In genomic region chr9:107602068-107602648, GRCm38 (mm10) we compare ENCODE assay signal across 8 mouse cellular contexts. TPM values are rescaled to one million over a fixed set of nuclear protein-coding genes. Genes with fewer than 3 reads are reported as not detected.
DNase-seq lines count a peak whose midpoint lies in the region; ATAC-seq lines count a peak whose summit lies in the region.

No protein-coding gene starts in this region.

- H3K9ac ChIP-seq in forebrain, embryonic 11.5 days (ENCODE audit: low read length) = peak overlapping the region; percentile 35
- peak overlapping the region; percentile 35; the same call in 1 of the 2 replicates for H3K9ac ChIP-seq in heart, embryonic 15.5 days
- H3K9ac ChIP-seq in liver, embryonic 12.5 days = 0 out of 2 replicates have a peak overlapping the region, but pooled peaks have one; percentile 3

- H3K36me3 ChIP-seq in forebrain, embryonic 11.5 days (ENCODE audit: control insufficient read depth, insufficient read depth, low read length) = no peaks in the 10 kb centered on the region
- H3K36me3 ChIP-seq in heart, embryonic 15.5 days = no peaks in the 10 kb centered on the region
- H3K36me3 ChIP-seq in liver, embryonic 12.5 days = no peaks in the 10 kb centered on the region
- H3K36me3 ChIP-seq in splenic B cell, adult 2 months (ENCODE audit: control insufficient read depth, insufficient read depth, low read length, poor library complexity, severe bottlenecking) = no peaks in the 10 kb centered on the region

- H3K27me3 ChIP-seq in forebrain, embryonic 11.5 days (ENCODE audit: control insufficient read depth, insufficient read depth, low read length) = no peaks in the 10 kb centered on the region
- peaks cover 15% of the 10 kb centered on the region for H3K27me3 ChIP-seq in heart, embryonic 15.5 days
- H3K27me3 ChIP-seq in liver, embryonic 12.5 days (replicated peaks) = peaks cover 80% of the 10 kb centered on the region
- H3K27me3 ChIP-seq in splenic B cell, adult 2 months (ENCODE audit: control insufficient read depth, insufficient read depth, low read length, poor library complexity, severe bottlenecking) = no peaks in the 10 kb centered on the region

- H3K27ac ChIP-seq in forebrain, embryonic 11.5 days (ENCODE audit: low read depth, low read length) = no peak overlapping the region
- H3K27ac ChIP-seq in heart, embryonic 15.5 days = peak overlapping the region; percentile 45
- peak overlapping the region; percentile 18; the same call in 1 of the 2 replicates for H3K27ac ChIP-seq in liver, embryonic 12.5 days

- WGBS in forebrain, embryonic 11.5 days = 12% methylated on average over 10 of the region's 10 CpGs
- WGBS in heart, embryonic 15.5 days = 6% methylated on average over 10 of the region's 10 CpGs
- WGBS in liver, embryonic 12.5 days (ENCODE audit: insufficient replicate concordance) = 3% methylated on average over 10 of the region's 10 CpGs

- DNase-seq in CD8-positive naive resting alpha-beta T cell, adult 2 months (ENCODE audit: low read depth in 2 of 2, low spot score in 2 of 2) = peak; percentile 89 to 90
- DNase-seq in c-Kit-positive CD71-positive TER-119-positive erythroid progenitor cells, embryonic 14.5 days (ENCODE audit: low spot score) = peak; percentile 88
- peak; percentile 95 for DNase-seq in forebrain, embryonic 11.5 days (ENCODE audit: low spot score)
- peak; percentile 97 for DNase-seq in kidney, postnatal 10 days
- DNase-seq in natural killer cell, adult 2 months (ENCODE audit: low spot score in 2 of 2) = peak; percentile 84 to 88
- DNase-seq in splenic B cell, adult 2 months (ENCODE audit: low read depth, low spot score) = peak; percentile 93

- no peak overlapping the region for H3K4me3 ChIP-seq in forebrain, embryonic 11.5 days (ENCODE audit: low read depth, low read length)
- no peak overlapping the region for H3K4me3 ChIP-seq in heart, embryonic 15.5 days
- H3K4me3 ChIP-seq in liver, embryonic 12.5 days = peak overlapping the region; percentile 23

- H3K4me1 ChIP-seq in forebrain, embryonic 11.5 days (replicated peaks; ENCODE audit: control insufficient read depth, insufficient read depth, low read length) = peaks cover 23% of the 10 kb centered on the region
- H3K4me1 ChIP-seq in heart, embryonic 15.5 days (replicated peaks) = peaks cover 43% of the 10 kb centered on the region
- H3K4me1 ChIP-seq in liver, embryonic 12.5 days = peaks cover 56% of the 10 kb centered on the region

- peak; percentile 67 for ATAC-seq in forebrain, embryonic 11.5 days (replicated peaks; ENCODE audit: low FRiP score)
- no peak for ATAC-seq in heart, embryonic 15.5 days (replicated peaks; ENCODE audit: insufficient number of reproducible peaks, insufficient read depth, low FRiP score, low read depth)
- peak; percentile 60 for ATAC-seq in liver, embryonic 12.5 days

- H3K9me3 ChIP-seq in forebrain, embryonic 11.5 days (ENCODE audit: control insufficient read depth, low read length) = no peaks in the 10 kb centered on the region
- no peaks in the 10 kb centered on the region for H3K9me3 ChIP-seq in heart, embryonic 15.5 days (replicated peaks)
- no peaks in the 10 kb centered on the region for H3K9me3 ChIP-seq in liver, embryonic 12.5 days (replicated peaks)

- no peak overlapping the region for H3K4me2 ChIP-seq in forebrain, embryonic 11.5 days (ENCODE audit: low read depth, low read length, severe bottlenecking)
- H3K4me2 ChIP-seq in heart, embryonic 15.5 days = no peak overlapping the region
- peak overlapping the region; percentile 50 for H3K4me2 ChIP-seq in liver, embryonic 12.5 days

RNA-seq across cellular contexts. Expression of gene Sema3b, which starts 6.9 kb away (rescaled TPM):
- 1.7 TPM in 2 replicates for polyA plus RNA-seq in forebrain, embryonic 11.5 days (2014; fragmentation: Nextera tagmentation; extraction: Ambion mirVana)
- 9.7 and 10.7 TPM in 2 replicates for polyA plus RNA-seq in heart, embryonic 15.5 days (2015; fragmentation: Nextera tagmentation; extraction: Ambion mirVana)
- 0.35 and 0.52 TPM in 2 replicates for polyA plus RNA-seq in liver, embryonic 12.5 days (2016; fragmentation: Nextera tagmentation; extraction: Ambion mirVana)

RNA-seq across cellular contexts. Expression of gene Ifrd2, which starts 14.7 kb away (rescaled TPM):
- 35.0 and 37.2 TPM in 2 replicates for polyA plus RNA-seq in forebrain, embryonic 11.5 days (2014; fragmentation: Nextera tagmentation; extraction: Ambion mirVana)
- polyA plus RNA-seq in heart, embryonic 15.5 days (2015; fragmentation: Nextera tagmentation; extraction: Ambion mirVana) = 31.7 and 45.7 TPM in 2 replicates
- polyA plus RNA-seq in liver, embryonic 12.5 days (2016; fragmentation: Nextera tagmentation; extraction: Ambion mirVana) = 171 TPM in 2 replicates

RNA-seq across cellular contexts. Expression of gene Hyal3, which starts 21.5 kb away (rescaled TPM):
- 0.39 TPM in 1 of 2 replicates, not detected in the other for polyA plus RNA-seq in forebrain, embryonic 11.5 days (2014; fragmentation: Nextera tagmentation; extraction: Ambion mirVana)
- polyA plus RNA-seq in heart, embryonic 15.5 days (2015; fragmentation: Nextera tagmentation; extraction: Ambion mirVana) = 0.68 and 0.82 TPM in 2 replicates
- polyA plus RNA-seq in liver, embryonic 12.5 days (2016; fragmentation: Nextera tagmentation; extraction: Ambion mirVana) = 0.99 and 1.2 TPM in 2 replicates

RNA-seq across cellular contexts. Expression of gene Naa80, which starts 23.5 kb away (rescaled TPM):
- polyA plus RNA-seq in forebrain, embryonic 11.5 days (2014; fragmentation: Nextera tagmentation; extraction: Ambion mirVana) = 11.3 and 15.2 TPM in 2 replicates
- 13.4 and 17.2 TPM in 2 replicates for polyA plus RNA-seq in heart, embryonic 15.5 days (2015; fragmentation: Nextera tagmentation; extraction: Ambion mirVana)
- polyA plus RNA-seq in liver, embryonic 12.5 days (2016; fragmentation: Nextera tagmentation; extraction: Ambion mirVana) = 12.5 and 12.9 TPM in 2 replicates

RNA-seq across cellular contexts. Expression of gene Hyal1, which starts 25.4 kb away (rescaled TPM):
- polyA plus RNA-seq in forebrain, embryonic 11.5 days (2014; fragmentation: Nextera tagmentation; extraction: Ambion mirVana) = 6.0 and 6.2 TPM in 2 replicates
- polyA plus RNA-seq in heart, embryonic 15.5 days (2015; fragmentation: Nextera tagmentation; extraction: Ambion mirVana) = 8.3 and 9.1 TPM in 2 replicates
- 3.6 and 3.9 TPM in 2 replicates for polyA plus RNA-seq in liver, embryonic 12.5 days (2016; fragmentation: Nextera tagmentation; extraction: Ambion mirVana)
